Mouse (Mus musculus) intestine, embryonic 16.5 days (tissue): ENCODE results near the gene Tex29. TPM values are rescaled to one million over a fixed set of nuclear protein-coding genes. Genes with fewer than 3 reads are reported as not detected.
"Not testable (repeated sequence)": the region's sequence is repeated elsewhere in the genome, so short reads cannot be mapped to it uniquely, and the experiment has no call there.

Source experiments
- ATAC-seq: fragments of 200-750 bp; cut with Nextera tagmentation; 2 replicates; pipeline ENCODE4 v1.8.0; 2017; ENCODE audit warnings: moderate TSS enrichment, moderate library complexity
- H3K27ac ChIP-seq: fragments of 300-500 bp; sonication (generic); 2 replicates; pipeline ENCODE4 v1.5.1; 2014; ENCODE audit warnings: mild to moderate bottlenecking, low read length
- H3K27me3 ChIP-seq: fragments of 300-500 bp; sonication (generic); replicated peaks from 2 replicates; pipeline ENCODE4 v1.6.1; 2014; ENCODE audit warnings: low read length, control low read depth, mixed read lengths; ENCODE audit not compliant: control insufficient read depth, insufficient read depth
- H3K36me3 ChIP-seq: fragments of 300-500 bp; sonication (generic); 2 replicates; pipeline ENCODE4 v1.6.1; 2014; ENCODE audit warnings: low read length, control low read depth; ENCODE audit not compliant: control insufficient read depth, insufficient read depth
- H3K4me1 ChIP-seq: fragments of 300-500 bp; sonication (generic); 2 replicates; pipeline ENCODE4 v1.6.1; 2014; ENCODE audit warnings: low read length, control low read depth, mixed read lengths; ENCODE audit not compliant: control insufficient read depth, insufficient read depth
- H3K4me2 ChIP-seq: fragments of 300-500 bp; sonication (generic); 2 replicates; pipeline ENCODE4 v1.6.1; 2014; ENCODE audit warnings: low read depth, low read length, control low read depth
- H3K4me3 ChIP-seq: fragments of 300-500 bp; sonication (generic); 2 replicates; pipeline ENCODE4 v1.5.1; 2014; ENCODE audit warnings: mild to moderate bottlenecking, low read length
- H3K9ac ChIP-seq: fragments of 300-500 bp; sonication (generic); 2 replicates; pipeline ENCODE4 v1.6.1; 2014; ENCODE audit warnings: low read depth, low read length
- H3K9me3 ChIP-seq: fragments of 300-500 bp; sonication (generic); 2 replicates; pipeline ENCODE4 v1.6.1; 2016; ENCODE audit warnings: low read length, control low read depth; ENCODE audit not compliant: control insufficient read depth
- WGBS: fragments of 180-500 bp; shearing (Covaris S2); extraction: QIAGEN DNeasy Blood & Tissue Kit; methylation state at CpG from one replicate; pipeline ENCODE4 v1.1.7; 2014; 5-methylcytosine and 5-hydroxymethylcytosine counted together
- polyA plus RNA-seq: library from polyadenylated mRNA; unstranded; fragments of >200 nt; fragmentation: Nextera tagmentation; extraction: Ambion mirVana; gene quantifications from 2 replicates; pipeline ENCODE4 v1.2.1, GENCODE M21; 2015

Gene Tex29
- polyA plus RNA-seq, 1 experiment from 2014 or later: not detected

GRCm38 (mm10) chr8:11841571-11841970 lies 1.3 kb downstream of the Tex29 start:
- ATAC-seq: no peak
- Histone ChIP-seq H3K36me3 (no peaks in the 10 kb centered on the region), H3K4me2 (no peak overlapping the region), H3K4me3 (no peak overlapping the region), H3K27me3 (no peaks in the 10 kb centered on the region), H3K27ac (no peak overlapping the region), H3K9me3 (no peaks in the 10 kb centered on the region), H3K9ac (peak overlapping the region; percentile 32; the same call in 1 of the 2 replicates), H3K4me1 (no peaks in the 10 kb centered on the region; the same call in 1 of the 2 replicates)
- 37% methylated on average over 8 of the region's 8 CpGs for WGBS

GRCm38 (mm10) chr8:11842757-11843156 lies 2.5 kb downstream of the Tex29 start:
- Histone ChIP-seq H3K4me3 (no peak overlapping the region), H3K4me2 (no peak overlapping the region), H3K36me3 (no peaks in the 10 kb centered on the region), H3K9ac (no peak overlapping the region), H3K27me3 (no peaks in the 10 kb centered on the region), H3K27ac (no peak overlapping the region), H3K9me3 (no peaks in the 10 kb centered on the region), H3K4me1 (no peaks in the 10 kb centered on the region; the same call in 1 of the 2 replicates)
- no peak for ATAC-seq
- WGBS: 90% methylated on average over 8 of the region's 8 CpGs

DNA sequence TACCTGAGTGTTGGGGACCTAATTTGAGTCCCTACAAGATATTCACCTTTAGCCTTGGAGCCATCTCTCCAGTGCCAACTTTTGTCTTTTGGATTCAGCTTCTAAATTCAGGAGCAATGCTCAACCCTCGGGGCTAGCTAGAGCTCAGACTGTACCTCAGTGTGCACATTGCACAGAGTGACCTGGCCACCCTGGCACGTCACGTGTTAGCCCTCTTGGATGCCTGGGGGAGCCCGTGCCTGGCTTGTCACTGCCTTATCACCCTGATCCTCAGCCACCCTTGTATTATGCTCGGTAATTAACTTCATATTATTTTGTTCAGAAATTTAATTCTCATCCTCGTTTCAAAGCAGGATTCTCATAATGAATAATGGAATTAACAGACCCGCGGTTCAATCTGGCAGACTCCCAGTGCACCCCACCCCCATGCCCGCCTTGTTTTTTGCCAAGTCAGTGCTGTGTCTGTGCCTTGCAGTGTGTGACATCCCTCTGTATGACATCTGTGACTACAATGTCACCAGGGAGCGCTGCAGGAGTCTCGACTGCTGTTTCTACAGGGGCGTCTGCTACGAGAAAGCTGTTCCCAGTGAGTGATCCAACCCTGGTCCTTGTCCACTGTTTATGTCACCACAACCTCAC lies 3.5 kb downstream of the Tex29 start:
- no peaks in the 10 kb centered on the region for H3K36me3 ChIP-seq
- ATAC-seq: no peak
- no peak overlapping the region for H3K4me2 ChIP-seq
- no peak overlapping the region for H3K4me3 ChIP-seq
- H3K9ac ChIP-seq: no peak overlapping the region
- no peaks in the 10 kb centered on the region for H3K9me3 ChIP-seq
- 79% methylated on average over 13 of the region's 13 CpGs for WGBS
- no peak overlapping the region for H3K27ac ChIP-seq
- H3K27me3 ChIP-seq: no peaks in the 10 kb centered on the region
- no peaks in the 10 kb centered on the region; the same call in 1 of the 2 replicates for H3K4me1 ChIP-seq

DNA sequence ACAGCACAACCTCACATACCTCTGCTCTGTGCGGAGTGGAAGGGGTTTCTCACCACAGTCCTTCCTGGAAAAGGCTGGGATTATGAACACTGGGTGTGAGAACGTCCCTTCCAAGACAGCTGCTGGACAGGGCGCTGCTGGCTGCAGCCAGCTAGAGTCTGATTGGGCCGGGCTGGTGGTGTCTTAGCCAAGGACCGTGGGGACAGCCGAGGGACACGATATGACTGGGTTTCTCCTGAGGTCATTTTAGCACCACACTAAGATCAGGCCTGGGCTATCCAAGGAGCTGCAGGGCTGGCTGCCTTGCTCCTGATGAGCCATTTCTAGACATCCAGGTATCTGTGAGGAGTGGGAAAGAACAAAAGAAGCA lies 4.0 kb downstream of the Tex29 start:
- no peak overlapping the region for H3K9ac ChIP-seq
- H3K4me2 ChIP-seq: no peak overlapping the region
- no peaks in the 10 kb centered on the region for H3K36me3 ChIP-seq
- H3K27me3 ChIP-seq: no peaks in the 10 kb centered on the region
- no peaks in the 10 kb centered on the region for H3K9me3 ChIP-seq
- no peak overlapping the region for H3K27ac ChIP-seq
- no peak for ATAC-seq
- 81% methylated on average over 7 of the region's 7 CpGs for WGBS
- H3K4me3 ChIP-seq: no peak overlapping the region
- H3K4me1 ChIP-seq: no peaks in the 10 kb centered on the region; the same call in 1 of the 2 replicates

- 92% methylated on average over 6 of the region's 6 CpGs for WGBS
- ATAC-seq: no peak
These were observed 6.5 kb downstream of the Tex29 start for GRCm38 (mm10) chr8:11846807-11847206.

DNA sequence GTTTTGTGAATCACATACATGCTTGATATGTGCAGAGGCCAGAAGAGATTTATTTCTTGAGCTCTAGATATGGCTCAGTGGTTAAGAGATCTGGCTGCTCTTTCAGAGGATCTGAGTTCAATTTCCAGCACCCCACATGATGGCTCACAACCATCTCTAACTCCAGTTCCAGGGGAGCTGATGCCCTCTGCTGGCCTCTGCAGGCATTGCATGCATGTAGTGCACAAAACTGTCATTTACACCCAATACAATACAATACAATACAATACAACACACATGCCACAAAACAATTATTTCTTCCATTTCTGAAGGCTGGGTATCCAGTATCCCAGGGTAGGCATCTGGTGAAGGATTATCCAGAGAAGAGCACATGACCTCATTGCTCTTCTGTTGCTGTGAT lies 27.6 kb downstream of the Tex29 start:
- Histone ChIP-seq H3K9me3 (no peaks in the 10 kb centered on the region), H3K4me1 (no peaks in the 10 kb centered on the region), H3K4me3 (no peak overlapping the region), H3K27me3 (no peaks in the 10 kb centered on the region), H3K4me2 (no peak overlapping the region), H3K27ac (no peak overlapping the region), H3K9ac (no peak overlapping the region), H3K36me3 (no peaks in the 10 kb centered on the region)
- no peak for ATAC-seq

More at GRCm38 (mm10) chr8:11846807-11847206, 6.5 kb downstream of the Tex29 start:
- H3K9me3 ChIP-seq: no peaks in the 10 kb centered on the region
- no peaks in the 10 kb centered on the region for H3K4me1 ChIP-seq
- no peak overlapping the region for H3K27ac ChIP-seq
- H3K36me3 ChIP-seq: no peaks in the 10 kb centered on the region
- H3K4me3 ChIP-seq: no peak overlapping the region
- no peak overlapping the region for H3K9ac ChIP-seq
- H3K4me2 ChIP-seq: no peak overlapping the region
- H3K27me3 ChIP-seq: no peaks in the 10 kb centered on the region

DNA sequence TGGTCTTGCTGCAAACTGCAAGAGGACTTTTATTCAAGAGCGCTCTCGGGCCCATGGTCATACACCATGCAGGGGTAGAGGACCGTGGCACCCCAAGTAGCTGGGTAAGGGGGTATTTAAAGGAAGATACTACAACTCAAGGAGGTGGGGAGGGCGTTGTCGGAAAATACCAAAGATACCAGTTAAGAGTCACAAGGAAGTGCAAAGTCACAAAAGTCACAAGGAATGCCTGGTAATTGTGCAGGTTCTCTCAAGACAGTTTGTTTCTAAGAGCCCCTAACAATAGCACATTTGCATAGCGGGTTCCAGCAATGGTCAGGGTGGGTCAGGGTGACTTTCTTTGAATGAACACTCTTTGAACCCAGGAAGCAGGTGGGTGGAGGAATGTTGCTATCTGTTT lies 34.0 kb downstream of the Tex29 start:
- H3K9me3 ChIP-seq, H3K4me1 ChIP-seq, H3K9ac ChIP-seq, H3K27ac ChIP-seq, ATAC-seq, H3K36me3 ChIP-seq, H3K4me3 ChIP-seq, H3K4me2 ChIP-seq, H3K27me3 ChIP-seq: not testable (repeated sequence)
- WGBS: 92% methylated on average over 6 of the region's 6 CpGs

GRCm38 (mm10) chr8:11884646-11885045 lies 44.4 kb downstream of the Tex29 start:
- Histone ChIP-seq H3K27me3 (no peaks in the 10 kb centered on the region), H3K4me1 (no peaks in the 10 kb centered on the region), H3K9me3 (peaks cover 4% of the 10 kb centered on the region; the same call in 1 of the 2 replicates), H3K9ac (no peak overlapping the region), H3K4me2 (no peak overlapping the region), H3K36me3 (no peaks in the 10 kb centered on the region), H3K4me3 (no peak overlapping the region), H3K27ac (no peak overlapping the region)
- 95% methylated on average over 3 of the region's 3 CpGs for WGBS
- no peak for ATAC-seq

GRCm38 (mm10) chr8:11885881-11886699 lies 45.8 kb downstream of the Tex29 start:
- Histone ChIP-seq H3K4me1 (no peaks in the 10 kb centered on the region), H3K4me2 (no peak overlapping the region), H3K9ac (no peak overlapping the region), H3K27me3 (no peaks in the 10 kb centered on the region), H3K9me3 (peaks cover 4% of the 10 kb centered on the region; the same call in 1 of the 2 replicates), H3K27ac (no peak overlapping the region), H3K4me3 (no peak overlapping the region), H3K36me3 (no peaks in the 10 kb centered on the region)
- 64% methylated on average over 12 of the region's 12 CpGs for WGBS
- ATAC-seq: no peak
